Mouse (Mus musculus) right cerebral cortex, adult 18-20 months (tissue): ENCODE data around the gene Mettl21a.
"Not testable (repeated sequence)": the region's sequence is repeated elsewhere in the genome, so short reads cannot be mapped to it uniquely, and the experiment has no call there.

Experiments
- DNase-seq: peaks from one replicate; pipeline ENCODE4 v3.0.0; 2022; ENCODE audit warnings: mixed read lengths

Gene Mettl21a

GRCm38 (mm10) chr1:64614311-64614710 lies 2.7 kb downstream of the Mettl21a start:
- no peak for DNase-seq

GRCm38 (mm10) chr1:64609976-64610375 lies 7.1 kb downstream of the Mettl21a start:
- no peak for DNase-seq

- no peak for DNase-seq
Measured at GRCm38 (mm10) chr1:64609145-64609544, 7.9 kb downstream of the Mettl21a start.

GRCm38 (mm10) chr1:64603381-64603780 lies 13.7 kb downstream of the Mettl21a start:
- no peak for DNase-seq

GRCm38 (mm10) chr1:64601242-64601842 lies 15.7 kb downstream of the Mettl21a start:
- no peak for DNase-seq

GRCm38 (mm10) chr1:64600413-64601077 lies 16.5 kb downstream of the Mettl21a start:
- DNase-seq: no peak

- no peak for DNase-seq
Measured at GRCm38 (mm10) chr1:64598926-64599325, 18.1 kb downstream of the Mettl21a start.

GRCm38 (mm10) chr1:64578801-64579200 lies 38.2 kb downstream of the Mettl21a start:
- no peak for DNase-seq

GRCm38 (mm10) chr1:64577911-64578310 lies 39.1 kb downstream of the Mettl21a start:
- not testable (repeated sequence) for DNase-seq

GRCm38 (mm10) chr1:64576732-64577131 lies 40.3 kb downstream of the Mettl21a start:
- no peak for DNase-seq

GRCm38 (mm10) chr1:64576022-64576421 lies 41.0 kb downstream of the Mettl21a start:
- DNase-seq: no peak

- DNase-seq: no peak
Measured at GRCm38 (mm10) chr1:64568206-64568605, 48.8 kb downstream of the Mettl21a start.

GRCm38 (mm10) chr1:64560105-64560504 lies 56.9 kb downstream of the Mettl21a start:
- no peak for DNase-seq
